Mouse (Mus musculus) urinary bladder, postnatal 25 days (tissue): ENCODE data around the gene Slc7a8.

ENCODE experiments used
- DNase-seq: peaks from one replicate; pipeline ENCODE4 v3.0.0; 2022; ENCODE audit warnings: low spot score

The Slc7a8 gene

DNA sequence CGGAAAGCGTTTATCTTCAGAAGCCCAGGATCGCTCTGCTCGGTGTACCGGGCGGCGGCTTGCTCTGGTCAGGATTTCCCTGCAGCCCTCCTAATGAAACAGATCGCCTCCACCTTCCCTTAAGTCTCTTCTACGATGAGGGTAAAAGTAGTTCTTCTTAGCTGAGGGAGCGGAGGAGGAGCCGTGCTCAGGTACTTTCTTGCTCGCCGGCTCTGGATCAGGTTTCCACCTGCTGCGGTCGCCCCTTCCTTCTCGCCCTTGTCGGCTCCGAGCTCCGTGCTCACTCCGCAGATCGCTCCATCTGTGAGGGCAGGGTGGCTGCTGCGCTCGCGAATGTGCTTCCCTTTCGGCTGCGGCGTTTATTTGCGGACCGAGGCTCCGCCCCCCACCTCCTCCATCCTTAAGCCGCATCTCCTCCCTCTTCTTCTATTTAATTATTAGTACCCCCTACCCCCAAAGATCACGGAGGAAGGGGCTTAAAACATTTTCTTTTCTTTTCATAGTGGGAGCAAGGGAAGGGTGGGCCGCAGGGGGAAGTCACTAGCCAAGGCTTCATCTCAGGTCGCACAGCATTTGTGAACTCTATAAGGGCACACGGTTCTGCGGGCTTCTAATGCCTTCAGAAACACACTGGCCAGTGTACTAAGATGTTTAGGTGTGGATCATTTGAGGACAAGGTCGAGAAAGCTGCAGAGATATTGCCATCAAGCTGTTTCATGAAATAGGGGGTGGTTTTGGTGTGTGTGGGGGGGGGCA, at the start of gene Slc7a8:
Gene Slc7a8 (minus strand): TSS at position 337 of the 756 bp plus-strand sequence.
- peak; percentile 53 for DNase-seq

DNA sequence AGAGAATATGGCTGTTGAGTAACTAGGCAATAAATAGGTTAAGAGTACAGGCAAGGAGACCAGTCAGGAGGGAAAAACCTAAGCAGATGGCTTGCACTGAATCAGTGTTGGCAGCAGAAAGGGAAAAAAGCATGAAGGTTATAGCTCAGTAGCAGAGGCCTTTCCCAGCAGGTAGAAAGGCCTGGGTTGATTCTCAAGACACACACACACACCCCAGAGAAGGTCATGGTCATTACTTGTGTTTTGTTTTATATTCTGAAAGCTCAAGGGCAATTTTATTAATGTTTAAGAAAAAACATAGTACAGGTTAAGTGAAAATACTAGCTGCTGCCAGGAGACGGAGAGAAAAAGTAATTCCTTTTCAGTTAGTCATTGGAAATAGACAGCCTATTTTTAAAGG, 42.0 kb upstream of the Slc7a8 start:
- no peak for DNase-seq

DNA sequence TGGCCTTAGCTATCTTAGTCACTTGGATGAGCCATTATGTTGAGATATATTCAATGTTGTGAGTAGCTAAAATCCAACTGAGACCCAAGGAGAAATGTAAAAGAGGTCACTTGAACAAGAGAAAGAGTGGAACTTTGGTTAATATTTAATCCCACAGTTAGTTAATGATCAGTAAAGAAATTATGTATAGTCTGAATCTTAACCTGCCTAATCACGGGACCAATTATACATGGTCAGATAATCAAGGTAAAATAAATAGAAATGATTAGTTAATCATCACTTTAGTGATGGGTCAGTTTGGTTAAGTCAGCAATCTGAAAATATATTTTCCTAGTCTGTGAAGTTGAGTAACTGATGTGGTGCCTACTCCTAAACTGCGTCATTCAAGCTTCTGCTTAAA, 40.6 kb upstream of the Slc7a8 start:
- DNase-seq: no peak

DNA sequence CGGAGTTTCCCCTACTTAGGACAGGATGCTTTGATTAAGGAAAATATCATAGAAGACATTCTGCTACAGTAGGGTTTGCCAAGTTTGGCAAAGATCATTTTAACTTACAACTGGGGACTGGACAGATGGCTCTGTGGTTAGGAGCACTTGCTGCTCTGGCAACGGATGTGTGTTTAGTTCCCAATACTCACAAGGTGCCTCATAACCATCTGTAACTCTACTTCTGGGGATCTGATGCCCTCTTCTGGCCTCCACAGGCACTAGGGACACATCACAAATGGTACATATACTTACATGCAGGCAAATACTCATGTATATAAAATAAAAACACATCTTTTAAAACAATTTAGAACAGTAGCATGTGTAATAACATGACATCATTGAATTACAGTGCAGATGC, 36.0 kb upstream of the Slc7a8 start:
- no peak for DNase-seq

DNA sequence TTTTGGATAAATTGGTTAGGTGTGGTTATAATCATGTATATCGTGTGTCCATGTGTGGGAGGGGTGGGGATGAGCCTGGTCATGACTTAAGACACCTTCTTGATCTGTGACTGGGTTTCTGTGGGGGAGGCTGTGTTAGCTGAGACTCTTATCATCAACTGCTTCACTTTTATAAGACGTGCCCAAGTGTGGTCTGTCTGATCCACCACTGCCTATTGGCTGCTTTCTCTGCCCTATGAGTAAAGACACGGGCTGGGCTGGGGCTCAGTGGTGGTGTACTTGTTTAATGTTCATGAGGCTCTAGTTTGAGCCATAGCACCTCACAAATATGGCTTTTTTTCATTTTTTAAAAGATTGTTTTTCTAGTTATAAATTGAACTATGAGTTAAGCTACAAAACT, 34.0 kb upstream of the Slc7a8 start:
- no peak for DNase-seq

DNA sequence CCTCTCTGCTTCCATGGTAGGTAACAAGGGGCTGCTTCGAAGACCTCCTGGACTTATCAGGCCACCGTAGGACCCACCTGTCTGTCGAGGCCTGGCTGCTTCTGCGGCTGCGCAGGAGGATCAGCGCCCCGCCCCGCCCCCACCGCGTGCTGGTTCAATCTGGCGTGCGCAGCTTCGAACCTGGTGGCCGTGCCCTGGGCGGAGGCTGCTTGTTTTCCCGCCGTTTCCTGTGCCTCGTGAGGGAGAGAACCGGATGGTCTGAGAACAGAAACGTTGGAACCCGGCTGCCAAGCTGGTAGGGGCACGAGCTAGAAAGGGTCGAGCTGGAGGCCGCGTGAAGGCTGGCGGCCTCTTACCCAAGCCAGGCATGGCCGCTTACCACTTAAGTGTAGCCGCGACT, 32.2 kb upstream of the Slc7a8 start, which contains the start of gene Rnf212b:
Gene Rnf212b (plus strand): TSS at position 151 of the 400 bp plus-strand sequence.
- DNase-seq: no peak

DNA sequence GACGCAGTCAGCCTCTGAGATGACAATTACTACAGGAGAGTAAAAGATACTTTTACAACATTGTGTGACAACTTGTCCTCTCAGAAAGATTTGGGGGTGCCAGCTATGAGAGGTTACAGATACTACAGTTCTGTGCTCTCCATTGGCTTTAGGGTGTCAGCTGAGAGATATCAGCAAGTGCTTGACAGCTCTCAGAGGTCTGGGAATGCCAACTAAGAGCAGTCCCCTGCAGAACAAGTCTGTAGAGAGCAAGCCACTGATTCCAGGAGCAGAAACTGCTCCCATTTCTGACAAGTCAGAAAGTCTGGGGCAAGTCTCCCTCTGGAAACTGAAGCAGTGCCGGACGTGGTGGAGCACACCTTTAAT, 27.9 kb upstream of the Slc7a8 start:
- DNase-seq: no peak

DNA sequence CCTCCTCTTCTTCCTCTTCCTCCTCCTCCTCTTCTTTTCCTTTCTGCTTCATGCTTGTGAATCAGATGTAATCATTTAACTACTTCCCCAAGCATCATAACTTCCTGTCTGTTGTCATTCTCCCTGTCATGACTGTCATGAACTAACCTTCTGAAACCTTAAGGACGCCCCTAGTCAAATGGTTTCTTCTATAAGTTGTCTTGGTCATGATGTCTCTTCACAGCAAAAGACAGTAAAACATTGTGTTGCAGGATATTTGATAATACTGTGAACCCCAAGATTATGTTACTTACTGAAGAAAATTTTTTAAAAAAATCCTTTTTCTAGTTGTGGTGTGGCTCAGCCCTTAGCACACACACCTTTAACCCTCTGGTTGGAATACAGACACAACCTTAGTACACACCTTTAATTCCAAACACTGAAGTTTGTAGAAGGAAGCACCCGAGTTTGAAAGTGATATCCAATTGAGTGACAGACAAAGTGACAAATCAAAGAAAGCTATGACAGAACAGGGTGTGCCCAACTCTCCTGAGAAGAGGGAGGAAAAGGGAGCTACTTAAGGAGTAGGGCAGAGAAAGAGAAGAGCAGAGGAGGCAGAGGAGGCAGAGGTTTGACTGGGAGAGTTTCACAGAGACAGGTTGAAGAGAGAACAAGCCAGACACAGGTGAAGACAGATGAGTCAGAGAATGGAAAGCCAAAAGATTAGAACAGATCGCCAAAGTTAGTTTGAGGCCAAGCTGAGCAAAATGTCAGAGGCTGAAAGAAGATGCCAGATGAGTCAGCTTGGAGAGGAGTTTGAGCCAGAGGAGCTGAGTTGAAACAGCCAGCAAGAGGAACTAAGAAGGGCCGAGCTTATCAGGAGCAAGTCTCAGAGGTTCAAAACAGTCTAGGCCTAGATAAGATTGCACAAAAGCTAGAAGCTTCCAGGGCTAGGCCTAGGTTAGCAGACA, 27.2 kb upstream of the Slc7a8 start:
- DNase-seq: no peak

DNA sequence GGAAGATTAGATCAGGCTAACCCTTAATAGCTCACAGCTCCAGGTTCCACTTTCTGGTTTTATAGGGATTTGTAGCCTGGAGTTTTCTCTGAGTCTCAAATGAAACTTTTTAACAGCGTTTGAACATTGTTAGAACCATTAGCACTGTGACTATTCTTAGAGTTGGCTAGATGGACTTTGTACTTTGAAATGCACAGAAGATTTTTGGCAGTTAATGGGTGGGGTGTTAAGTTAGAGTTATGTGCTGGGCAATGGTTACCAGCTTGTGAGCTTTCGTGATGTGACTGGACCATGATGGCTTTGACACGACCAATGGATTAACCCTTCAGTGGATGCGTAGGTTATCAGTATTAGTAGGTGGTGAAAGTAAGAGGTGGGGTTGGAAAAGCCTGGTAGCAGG, 24.4 kb upstream of the Slc7a8 start:
- DNase-seq: no peak

DNA sequence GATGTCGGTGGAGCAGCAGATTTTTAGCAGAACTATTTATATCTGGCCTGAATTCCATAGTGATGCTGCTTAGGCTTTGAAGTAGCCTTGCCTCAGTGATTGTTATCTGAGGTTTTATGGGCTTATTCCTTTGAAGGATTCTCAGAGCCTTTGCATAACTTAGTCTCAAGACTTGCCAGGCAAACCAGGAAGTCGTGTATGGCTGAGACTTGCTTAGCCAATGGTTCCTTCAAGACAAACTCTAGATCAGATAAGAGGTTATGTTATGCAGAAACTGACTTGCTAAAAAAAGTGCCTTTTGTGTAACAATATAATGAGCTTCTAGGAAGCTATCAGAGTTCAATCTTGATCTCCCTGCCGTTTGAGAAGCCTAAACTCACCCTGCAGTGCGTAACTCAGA, 20.7 kb upstream of the Slc7a8 start:
- DNase-seq: no peak

DNA sequence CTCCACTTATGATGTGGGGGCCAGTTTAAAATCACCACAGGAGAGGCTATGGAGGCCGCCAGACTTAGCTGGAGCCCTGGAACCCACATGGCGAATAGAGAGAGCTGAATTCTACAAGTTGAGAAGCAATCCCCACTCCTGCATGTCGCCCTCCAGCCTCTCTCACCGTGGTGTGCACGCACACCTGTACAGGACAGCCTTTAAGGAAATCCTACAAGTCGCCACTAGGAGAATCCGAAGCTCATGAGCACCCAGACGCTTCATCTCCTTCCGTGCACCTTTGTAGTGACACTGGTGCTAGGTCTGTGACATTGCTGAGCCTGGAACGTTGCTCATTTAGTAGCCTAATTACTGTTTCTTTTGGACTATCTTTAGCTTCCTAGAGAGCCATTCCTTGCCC, 17.9 kb upstream of the Slc7a8 start:
- no peak for DNase-seq

DNA sequence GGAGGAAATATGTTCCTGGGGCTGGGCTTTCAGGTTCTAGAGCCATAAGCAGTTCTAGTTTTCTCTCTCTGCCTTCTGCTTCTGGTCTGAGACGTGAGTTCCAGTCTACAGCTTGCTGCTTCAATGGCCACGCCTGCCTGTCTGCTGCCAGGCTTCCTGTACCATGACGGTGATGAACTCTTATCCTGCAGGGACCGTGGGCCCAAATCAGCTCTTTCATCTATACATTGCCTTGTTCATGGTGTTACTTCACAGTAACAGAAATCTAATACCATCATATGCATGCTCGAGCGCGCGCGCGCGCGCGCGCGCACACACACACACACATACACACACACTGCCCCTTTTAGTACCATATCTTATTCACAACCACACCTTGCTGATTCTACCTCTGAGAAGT, 15.0 kb upstream of the Slc7a8 start:
- DNase-seq: no peak

DNA sequence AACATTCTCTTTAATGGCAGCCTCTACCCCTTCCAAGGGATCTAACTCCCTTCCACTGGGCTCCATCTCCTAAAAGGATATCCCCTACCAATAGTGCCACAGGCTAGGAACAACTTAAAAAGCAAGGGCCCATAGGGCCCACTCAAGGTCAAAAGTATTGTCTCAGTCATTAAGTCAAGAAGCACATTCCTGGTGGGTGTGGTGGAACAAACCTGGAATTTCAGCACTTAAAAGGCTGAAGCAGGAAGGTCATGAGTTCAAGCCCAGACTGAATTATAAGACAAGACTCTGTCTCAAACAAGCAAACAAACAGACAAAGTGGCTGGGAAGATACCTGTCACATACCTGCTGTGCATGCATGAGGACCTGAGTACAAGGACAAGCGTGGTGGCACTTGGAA, 14.2 kb upstream of the Slc7a8 start:
- DNase-seq: no peak

DNA sequence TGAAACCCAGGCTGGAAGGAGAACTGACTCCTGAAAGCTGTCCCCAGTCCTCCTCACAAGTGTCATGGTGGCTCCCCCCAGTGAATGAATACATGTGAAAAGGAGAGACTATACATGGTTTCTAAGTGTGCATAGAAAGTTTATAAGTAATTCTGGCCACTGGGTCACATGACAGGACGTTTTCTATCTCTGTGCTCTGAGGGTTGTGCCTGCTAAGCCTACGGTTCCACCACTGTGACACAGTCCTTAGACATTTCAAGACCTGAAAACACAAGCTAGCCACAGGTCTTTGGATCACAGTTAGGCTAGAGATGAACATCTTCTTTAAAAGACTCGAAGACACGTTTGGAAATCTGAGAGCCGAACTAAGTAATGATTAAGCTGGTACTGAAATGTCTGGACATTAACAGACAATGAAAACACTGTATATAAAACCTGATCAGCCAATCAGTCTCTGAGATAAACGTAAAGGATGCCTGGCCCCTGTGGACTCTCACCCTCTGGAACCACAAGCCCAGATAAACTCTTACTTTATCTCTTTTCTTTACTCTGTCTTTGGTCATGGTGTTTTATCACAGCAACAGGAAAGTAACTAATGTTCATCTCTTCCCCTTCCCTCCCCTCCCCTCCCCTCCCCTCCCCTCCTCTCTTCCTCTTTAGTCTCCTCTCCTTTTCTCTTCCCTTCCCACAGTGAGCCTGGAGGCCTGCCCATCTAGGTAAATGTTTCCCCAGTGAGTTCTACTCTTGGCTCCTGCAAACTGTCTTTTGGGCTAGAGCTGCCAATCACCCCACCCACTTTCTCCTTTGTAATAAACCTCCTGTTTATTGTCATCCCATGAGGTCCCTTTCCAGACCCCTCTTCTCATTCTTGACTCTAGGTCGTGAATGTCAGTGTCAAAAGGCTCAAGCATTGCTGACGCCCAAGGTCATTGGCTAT, 12.4 kb upstream of the Slc7a8 start:
- no peak for DNase-seq

DNA sequence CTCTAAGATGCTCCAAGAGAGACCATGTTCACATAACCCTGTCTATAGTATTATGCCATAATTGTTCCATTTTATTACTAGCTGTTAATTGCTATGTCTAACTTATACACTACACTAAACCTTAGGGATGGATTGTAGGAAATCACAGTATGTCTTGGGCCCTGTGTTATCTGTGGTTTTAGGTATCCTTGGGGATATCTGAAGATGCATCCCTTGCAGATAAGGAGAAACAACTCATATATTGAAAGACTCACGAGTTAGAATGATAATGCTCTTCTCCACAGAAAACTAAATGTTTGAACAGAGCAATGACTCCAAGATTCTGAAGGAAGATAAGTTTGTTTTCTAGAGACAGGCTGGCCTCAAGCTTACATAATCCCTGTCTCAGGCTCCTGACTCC, 11.6 kb upstream of the Slc7a8 start:
- no peak for DNase-seq

DNA sequence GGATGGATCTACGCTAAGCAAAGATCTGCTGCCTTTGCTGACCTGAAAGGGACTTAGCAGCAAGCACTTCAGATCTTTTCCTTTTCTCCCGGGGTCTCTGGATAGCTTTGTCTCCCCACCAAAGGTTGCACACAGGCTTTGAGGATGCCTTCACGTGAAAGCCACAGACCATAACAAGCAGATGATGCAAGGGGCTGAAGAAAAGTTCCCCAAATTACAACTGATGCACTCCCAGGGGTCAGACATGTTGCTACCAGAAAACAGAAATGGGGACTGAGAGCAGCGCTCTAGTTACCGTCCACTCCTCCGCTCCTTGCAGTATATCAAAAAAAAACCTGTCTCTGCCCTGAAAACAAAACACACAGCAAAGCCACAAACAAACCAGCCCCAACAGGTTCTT, 10.4 kb upstream of the Slc7a8 start:
- DNase-seq: no peak

DNA sequence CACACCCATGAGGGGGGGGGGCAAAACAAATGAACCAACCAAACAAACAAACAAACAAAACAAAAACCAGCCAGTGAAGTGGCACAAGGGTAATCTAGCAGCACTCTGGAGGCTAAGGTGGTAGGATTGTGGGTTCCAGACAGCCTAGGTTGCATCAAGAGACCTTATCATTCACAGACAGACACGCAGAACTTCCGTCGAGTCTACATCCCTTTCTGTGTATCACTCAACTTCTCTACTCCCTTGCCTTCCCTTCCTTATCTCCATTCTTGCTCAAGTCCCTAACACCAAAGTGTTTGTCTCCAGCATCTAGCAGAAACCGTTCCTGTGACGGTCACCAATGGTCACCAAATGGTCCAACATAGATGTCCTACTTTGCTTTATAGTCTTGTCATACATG, 6.5 kb upstream of the Slc7a8 start:
- DNase-seq: no peak

DNA sequence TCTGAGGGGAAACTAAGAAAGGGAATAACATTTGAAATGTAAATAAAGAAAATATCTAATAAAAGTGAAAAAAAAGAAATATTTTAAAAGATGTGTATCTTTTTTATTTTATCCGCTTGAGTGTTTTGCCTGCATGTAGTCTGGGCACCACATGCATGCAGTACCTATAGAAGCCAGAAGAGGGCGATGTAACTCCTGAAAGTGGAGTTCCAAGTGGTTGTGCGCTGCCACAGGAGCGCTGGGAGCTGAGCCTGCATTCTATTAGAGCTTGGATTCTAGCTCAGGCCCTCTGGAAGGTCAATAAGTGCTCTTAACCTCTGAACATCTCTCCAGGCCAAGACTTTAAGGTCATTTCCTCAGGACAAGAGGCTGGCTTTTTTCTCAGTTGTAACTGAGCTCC, 5.5 kb upstream of the Slc7a8 start:
- no peak for DNase-seq

DNA sequence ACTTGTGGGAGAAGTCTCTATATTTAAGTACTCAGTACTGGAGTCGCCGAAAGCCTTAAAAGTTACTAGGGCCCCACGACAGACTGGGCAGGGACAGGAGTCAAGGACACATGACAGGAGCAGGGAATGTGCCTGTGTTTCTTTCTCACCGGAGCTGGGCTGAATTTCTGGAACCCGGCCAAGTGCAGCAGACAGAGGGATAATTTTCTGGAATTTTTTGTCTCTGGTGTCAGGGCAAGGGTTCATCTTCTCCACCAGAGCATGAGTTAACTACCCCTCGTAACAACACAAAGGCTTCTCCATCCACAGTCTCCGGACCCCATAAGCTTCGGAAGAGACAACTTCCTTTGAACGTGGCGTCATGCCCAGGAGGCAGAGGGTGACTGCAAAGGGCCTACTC, 4.7 kb upstream of the Slc7a8 start:
- no peak for DNase-seq

DNA sequence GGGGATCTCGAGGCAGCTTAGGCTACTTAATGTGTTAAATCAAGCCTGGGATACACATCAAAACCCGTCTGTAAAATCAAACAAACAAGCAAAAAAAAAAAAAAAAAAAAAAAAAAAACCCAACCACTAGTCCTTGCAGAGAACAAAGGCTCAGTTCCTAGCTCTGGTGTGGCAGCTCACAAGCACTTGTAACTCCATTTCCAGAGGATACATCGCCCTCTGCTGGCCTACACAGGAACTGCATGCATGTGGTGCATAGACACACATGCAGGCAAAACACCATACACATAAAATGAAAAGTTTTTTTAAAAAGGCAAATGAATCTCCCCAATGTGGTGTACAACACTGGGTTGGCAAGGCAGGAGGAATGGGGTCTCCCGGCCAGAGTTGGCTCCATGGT, 4.2 kb upstream of the Slc7a8 start:
- DNase-seq: peak; percentile 64

DNA sequence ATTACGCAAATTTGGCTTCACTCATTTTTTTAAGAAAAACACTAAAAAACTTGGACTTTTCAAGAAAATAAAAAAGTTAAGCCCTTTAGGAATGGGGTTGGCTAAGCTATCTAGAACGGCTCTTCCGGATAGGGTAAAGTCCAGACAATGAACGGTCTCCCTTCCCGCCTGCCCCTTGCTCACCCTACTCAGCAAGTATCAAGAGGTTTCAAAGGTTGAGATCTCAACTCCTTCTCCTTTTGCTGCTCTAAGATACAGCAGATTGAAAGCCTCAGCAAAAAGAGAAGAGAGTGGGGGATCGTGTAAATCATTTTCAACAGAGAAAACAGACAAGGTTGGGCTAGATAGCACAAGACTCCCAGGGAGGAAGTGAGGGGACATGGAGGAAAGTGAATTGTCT, 1.2 kb upstream of the Slc7a8 start:
- no peak for DNase-seq
